In genomic region chr6:71156674-71157326, GRCm38 (mm10) we compare ENCODE assay signal across 8 mouse cellular contexts. TPM values are rescaled to one million over a fixed set of nuclear protein-coding genes. Genes with fewer than 3 reads are reported as not detected.
DNase-seq lines count a peak whose midpoint lies in the region; ATAC-seq lines count a peak whose summit lies in the region.

No protein-coding gene starts in this region.

- no peak for ATAC-seq in midbrain, embryonic 14.5 days (ENCODE audit: low FRiP score, low TSS enrichment)
- no peak for ATAC-seq in midbrain, embryonic 16.5 days

- no peaks in the 10 kb centered on the region for H3K9me3 ChIP-seq in midbrain, embryonic 14.5 days (ENCODE audit: control insufficient read depth, low read length)
- 0 out of 2 replicates have a peak, but pooled peaks cover 3% of the 10 kb centered on the region for H3K9me3 ChIP-seq in midbrain, embryonic 16.5 days (replicated peaks; ENCODE audit: control insufficient read depth, low read length, poor library complexity, severe bottlenecking)
- no peaks in the 10 kb centered on the region for H3K9me3 ChIP-seq in limb, embryonic 10.5 days (replicated peaks)

- no peak overlapping the region for H3K4me3 ChIP-seq in midbrain, embryonic 14.5 days (replicated peaks; ENCODE audit: low read depth, low read length)
- no peak overlapping the region for H3K4me3 ChIP-seq in midbrain, embryonic 16.5 days (ENCODE audit: low read depth, low read length)
- no peak overlapping the region for H3K4me3 ChIP-seq in limb, embryonic 10.5 days

- H3K36me3 ChIP-seq in midbrain, embryonic 14.5 days (ENCODE audit: control insufficient read depth, insufficient read depth, low read length), result no peaks in the 10 kb centered on the region
- H3K36me3 ChIP-seq in midbrain, embryonic 16.5 days (ENCODE audit: control insufficient read depth, insufficient read depth, low read length), result no peaks in the 10 kb centered on the region
- H3K36me3 ChIP-seq in limb, embryonic 10.5 days, result no peaks in the 10 kb centered on the region

- no peak overlapping the region for H3K4me2 ChIP-seq in midbrain, embryonic 14.5 days (ENCODE audit: low read length)
- H3K4me2 ChIP-seq in midbrain, embryonic 16.5 days (ENCODE audit: low read length), result no peak overlapping the region

- H3K27me3 ChIP-seq in midbrain, embryonic 14.5 days (ENCODE audit: control insufficient read depth, insufficient read depth, low read length), result no peaks in the 10 kb centered on the region
- H3K27me3 ChIP-seq in midbrain, embryonic 16.5 days (ENCODE audit: control insufficient read depth, insufficient read depth, low read depth, low read length), result no peaks in the 10 kb centered on the region
- H3K27me3 ChIP-seq in limb, embryonic 10.5 days (ENCODE audit: low read depth, poor library complexity, severe bottlenecking), result no peaks in the 10 kb centered on the region

- no peak overlapping the region for H3K27ac ChIP-seq in midbrain, embryonic 14.5 days (replicated peaks; ENCODE audit: low read depth, low read length)
- H3K27ac ChIP-seq in midbrain, embryonic 16.5 days (ENCODE audit: low read length), result no peak overlapping the region
- no peak overlapping the region for H3K27ac ChIP-seq in limb, embryonic 10.5 days

- no peaks in the 10 kb centered on the region for H3K4me1 ChIP-seq in midbrain, embryonic 14.5 days (ENCODE audit: control insufficient read depth, insufficient read depth, low read length)
- no peaks in the 10 kb centered on the region for H3K4me1 ChIP-seq in midbrain, embryonic 16.5 days (ENCODE audit: control insufficient read depth, insufficient read depth, low read length)
- H3K4me1 ChIP-seq in limb, embryonic 10.5 days, result no peaks in the 10 kb centered on the region

- H3K9ac ChIP-seq in midbrain, embryonic 14.5 days (replicated peaks; ENCODE audit: low read length), result no peak overlapping the region
- no peak overlapping the region for H3K9ac ChIP-seq in midbrain, embryonic 16.5 days (ENCODE audit: low read depth, low read length)

- peak; percentile 26 for DNase-seq in adrenal gland, postnatal 14 days
- DNase-seq in adrenal gland, postnatal 25 days, result no peak
- peak; percentile 27 for DNase-seq in midbrain, embryonic 14.5 days
- peak; percentile 56 for DNase-seq in limb, embryonic 10.5 days (ENCODE audit: low spot score)
- DNase-seq in thymus, postnatal 36 days, result peak; percentile 40 to 43
- no peak for DNase-seq in testis, postnatal 14 days (ENCODE audit: low spot score)
- no peak for DNase-seq in cerebellum, adult 11 months

- 74% methylated on average over 5 of the region's 5 CpGs for WGBS in midbrain, embryonic 14.5 days
- 70% methylated on average over 5 of the region's 5 CpGs for WGBS in midbrain, embryonic 16.5 days
- WGBS in limb, embryonic 10.5 days, result 80% methylated on average over 5 of the region's 5 CpGs

RNA-seq across cellular contexts. Expression of gene Thnsl2, which starts 12.6 kb away (rescaled TPM):
- 13.7 and 14.0 TPM in 2 replicates for total RNA-seq in adrenal gland, postnatal 14 days (2021)
- 15.9 and 22.8 TPM in 2 replicates for total RNA-seq in adrenal gland, postnatal 25 days (2021)
- 3.5 and 3.9 TPM in 2 replicates for polyA plus RNA-seq in midbrain, embryonic 14.5 days (2014; fragmentation: Nextera tagmentation; extraction: Ambion mirVana)
- 3.4 and 4.0 TPM in 2 replicates for polyA plus RNA-seq in midbrain, embryonic 16.5 days (2015; fragmentation: Nextera tagmentation; extraction: Ambion mirVana)
- polyA plus RNA-seq in limb, embryonic 10.5 days (2016; fragmentation: Nextera tagmentation; extraction: Ambion mirVana), result 4.2 and 4.3 TPM in 2 replicates

RNA-seq across cellular contexts. Expression of gene Fabp1, which starts 42.8 kb away (rescaled TPM):
- 12.8 and 306 TPM in 2 replicates for total RNA-seq in adrenal gland, postnatal 14 days (2021)
- total RNA-seq in adrenal gland, postnatal 25 days (2021), result 55.1 TPM in 1 of 2 replicates, not detected in the other
- not detected in 2 replicates for polyA plus RNA-seq in midbrain, embryonic 14.5 days (2014; fragmentation: Nextera tagmentation; extraction: Ambion mirVana)
- not detected in 2 replicates for polyA plus RNA-seq in midbrain, embryonic 16.5 days (2015; fragmentation: Nextera tagmentation; extraction: Ambion mirVana)
- polyA plus RNA-seq in limb, embryonic 10.5 days (2016; fragmentation: Nextera tagmentation; extraction: Ambion mirVana), result not detected in 2 replicates

Comparison
In these comparisons a context has a peak if more than half of its experiments do, and no peak if none do; other contexts are left out.
1. DNase-seq: peak in adrenal gland, postnatal 14 days (single experiment), midbrain, embryonic 14.5 days (single experiment), limb, embryonic 10.5 days (single experiment) and thymus, postnatal 36 days (2 of 2); none in adrenal gland, postnatal 25 days (single experiment), testis, postnatal 14 days (single experiment) and cerebellum, adult 11 months (single experiment).